Mouse (Mus musculus) thymus, postnatal 4 days (tissue): ENCODE measurements around the gene Nlrp14.
"Not testable (repeated sequence)": the region's sequence is repeated elsewhere in the genome, so short reads cannot be mapped to it uniquely, and the experiment has no call there.

Source experiments
- DNase-seq: peaks from one replicate; pipeline ENCODE4 v3.0.0; 2021

Gene Nlrp14

GRCm38 (mm10) chr7:107166690-107167089 is at the start of gene Nlrp14:
TSS of gene Nlrp14 (plus strand) at chr7:107166990.
- DNase-seq: no peak

DNA sequence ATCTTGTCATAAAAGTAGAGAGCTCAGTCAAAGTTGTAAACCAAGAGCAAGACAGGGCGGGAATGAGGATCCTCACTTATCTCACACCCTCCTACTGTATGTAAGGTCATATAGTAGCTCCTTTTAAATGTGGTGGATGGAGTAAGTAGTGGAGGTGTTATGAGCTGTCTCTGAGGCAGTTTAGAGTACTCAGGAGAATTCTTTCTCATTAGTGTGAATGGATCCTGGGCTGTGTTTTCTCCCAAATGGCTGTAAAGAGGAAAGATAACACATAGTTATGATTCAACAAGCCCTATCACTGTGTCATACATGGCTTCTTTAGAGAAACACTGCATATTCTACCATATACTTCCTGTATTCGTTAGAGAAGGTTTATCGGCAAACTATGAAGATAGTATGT is 35.8 kb upstream of the Nlrp14 start, which contains the start of gene Olfr715:
Gene Olfr715, minus strand, starts transcription at position 101 of the 400 bp plus-strand sequence.
- not testable (repeated sequence) for DNase-seq

DNA sequence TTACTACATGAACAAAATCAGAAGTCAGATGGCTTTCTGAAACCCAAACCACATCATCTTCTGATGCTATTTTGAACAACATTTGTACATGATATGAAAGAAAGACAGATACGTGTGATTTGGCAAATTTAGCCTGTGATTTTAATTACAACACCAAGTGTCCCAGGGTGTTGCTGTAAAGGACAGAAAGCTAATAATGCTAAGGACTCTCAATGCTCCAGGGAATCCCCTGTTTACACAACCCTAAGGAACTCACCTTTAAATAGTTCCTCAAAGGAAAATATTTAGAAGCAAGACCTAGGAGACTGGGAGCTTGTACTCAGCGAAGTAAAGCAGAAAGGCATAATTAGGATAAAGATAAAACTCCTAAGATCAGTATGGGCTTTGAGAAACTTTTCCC is 28.8 kb upstream of the Nlrp14 start, which contains the start of gene Olfr716:
Gene Olfr716, plus strand, starts transcription at position 301 of the 400 bp plus-strand sequence.
- DNase-seq: not testable (repeated sequence)

- DNase-seq: no peak
Observed at GRCm38 (mm10) chr7:107180406-107180805, 13.6 kb downstream of the Nlrp14 start.

- no peak for DNase-seq
Observed at GRCm38 (mm10) chr7:107201817-107202216, 35.0 kb downstream of the Nlrp14 start.

- no peak for DNase-seq
Observed at GRCm38 (mm10) chr7:107207843-107208242, 41.1 kb downstream of the Nlrp14 start.

DNA sequence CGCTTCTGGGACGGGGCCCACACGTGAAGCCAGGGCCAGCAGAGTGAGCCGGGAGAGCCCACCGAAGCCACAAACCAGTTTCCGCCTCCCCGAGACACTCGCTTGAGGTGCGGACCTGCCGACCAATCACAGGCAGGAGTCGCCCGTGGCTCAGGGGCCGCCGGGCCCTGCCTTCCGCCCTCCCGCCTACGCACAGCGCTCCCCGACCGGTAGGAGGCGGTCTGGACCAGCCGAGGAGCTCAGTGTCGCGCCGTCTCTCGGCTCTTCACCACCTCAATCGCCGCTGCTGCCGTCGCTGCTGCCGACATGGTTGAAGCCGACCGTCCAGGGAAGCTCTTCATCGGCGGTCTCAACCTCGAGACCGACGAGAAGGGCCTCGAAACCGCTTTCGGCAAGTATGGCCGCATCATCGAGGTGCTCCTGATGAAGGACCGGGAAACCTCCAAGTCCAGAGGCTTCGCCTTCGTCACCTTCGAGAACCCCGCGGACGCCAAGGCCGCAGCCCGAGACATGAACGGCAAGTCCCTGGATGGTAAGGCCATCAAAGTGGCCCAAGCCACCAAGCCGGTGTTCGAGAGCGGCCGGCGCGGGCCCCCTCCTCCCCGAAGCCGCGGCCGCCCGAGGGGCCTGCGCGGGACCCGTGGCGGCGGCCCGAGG is 42.5 kb downstream of the Nlrp14 start, which contains the start of gene Rbmxl2:
Gene Rbmxl2, plus strand, starts transcription at position 242 of the 657 bp plus-strand sequence.
- DNase-seq: peak; percentile 9

DNA sequence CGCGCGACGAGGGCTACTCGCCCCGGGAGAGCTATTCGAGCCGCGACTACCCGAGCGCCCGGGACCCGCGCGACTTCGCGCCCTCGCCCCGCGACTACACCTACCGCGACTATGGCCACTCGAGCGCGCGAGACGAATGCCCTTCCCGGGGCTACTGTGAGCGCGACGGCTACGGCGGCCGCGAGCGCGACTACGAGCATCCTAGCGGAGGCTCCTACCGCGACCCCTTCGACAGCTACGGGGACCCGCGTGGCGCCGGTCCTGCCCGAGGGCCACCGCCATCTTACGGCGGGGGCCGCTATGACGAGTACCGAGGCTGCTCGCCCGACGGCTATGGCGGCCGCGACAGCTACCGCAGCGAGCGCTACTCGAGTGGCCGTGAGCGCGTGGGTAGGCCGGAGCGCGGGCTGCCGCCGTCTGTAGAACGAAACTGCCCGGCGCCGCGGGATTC is 43.4 kb downstream of the Nlrp14 start:
- peak; percentile 10 for DNase-seq

DNA sequence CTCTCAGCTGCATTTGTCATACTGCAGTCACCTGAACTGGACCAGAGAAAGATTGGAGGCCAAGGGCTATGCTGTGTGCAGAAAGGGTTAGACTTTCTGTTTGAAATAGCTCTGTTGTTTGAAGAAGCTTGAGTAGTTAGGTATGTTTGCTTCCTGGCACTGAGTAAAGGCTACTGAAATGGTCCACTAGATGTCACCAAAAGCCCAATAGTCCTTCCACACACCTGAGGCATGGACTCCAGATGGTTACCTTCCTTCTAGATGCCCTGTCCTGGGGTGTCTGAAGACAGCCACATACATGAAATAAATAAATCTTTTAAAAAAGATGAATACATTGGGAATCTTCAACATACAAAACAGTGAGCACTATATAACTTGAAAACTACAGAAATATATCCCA is 48.9 kb downstream of the Nlrp14 start:
- no peak for DNase-seq

- no peak for DNase-seq
Observed at GRCm38 (mm10) chr7:107216845-107217244, 50.1 kb downstream of the Nlrp14 start.

DNA sequence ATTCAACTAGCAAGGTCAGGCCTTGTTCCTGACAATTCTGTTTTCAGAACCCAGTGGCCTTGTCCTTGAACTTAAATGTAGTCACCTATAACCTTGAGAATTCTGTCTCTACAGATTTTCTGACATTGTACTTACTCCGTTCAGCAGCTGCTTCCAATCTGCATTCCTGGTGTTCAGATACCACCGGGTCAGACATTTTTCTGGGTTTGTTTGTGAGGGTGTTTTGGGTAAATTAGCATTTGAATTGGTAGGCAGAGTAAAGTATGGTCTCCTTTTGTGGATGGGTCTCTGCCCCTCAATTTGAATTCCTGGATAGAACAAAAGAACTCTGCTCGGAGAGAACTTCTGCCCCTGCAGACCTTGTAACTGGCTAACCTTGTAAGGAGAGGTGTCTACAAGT is 70.1 kb downstream of the Nlrp14 start:
- DNase-seq: no peak

DNA sequence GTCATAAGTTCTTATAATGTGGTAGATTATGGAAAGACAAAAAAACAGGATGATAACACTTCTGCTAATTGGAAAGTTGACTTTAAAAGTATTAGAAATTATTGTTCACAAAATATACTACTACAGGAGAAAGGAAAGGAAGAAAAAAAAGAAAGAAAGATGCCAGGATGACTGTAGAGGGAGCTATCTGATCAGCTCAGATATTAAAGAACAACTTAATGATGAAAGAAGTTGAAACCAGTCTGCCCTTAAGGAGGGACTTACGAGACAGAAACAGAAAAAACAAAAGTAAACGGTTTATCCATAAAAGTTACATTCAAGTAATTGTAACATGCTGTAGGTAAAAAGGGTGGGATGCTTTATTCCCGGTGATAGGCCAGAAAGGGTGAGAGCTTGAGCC is 70.7 kb downstream of the Nlrp14 start:
- DNase-seq: no peak

GRCm38 (mm10) chr7:107241371-107241883 is 74.6 kb downstream of the Nlrp14 start:
- no peak for DNase-seq
